29 mouse cellular contexts compared by ENCODE assay signal in the genomic region with DNA sequence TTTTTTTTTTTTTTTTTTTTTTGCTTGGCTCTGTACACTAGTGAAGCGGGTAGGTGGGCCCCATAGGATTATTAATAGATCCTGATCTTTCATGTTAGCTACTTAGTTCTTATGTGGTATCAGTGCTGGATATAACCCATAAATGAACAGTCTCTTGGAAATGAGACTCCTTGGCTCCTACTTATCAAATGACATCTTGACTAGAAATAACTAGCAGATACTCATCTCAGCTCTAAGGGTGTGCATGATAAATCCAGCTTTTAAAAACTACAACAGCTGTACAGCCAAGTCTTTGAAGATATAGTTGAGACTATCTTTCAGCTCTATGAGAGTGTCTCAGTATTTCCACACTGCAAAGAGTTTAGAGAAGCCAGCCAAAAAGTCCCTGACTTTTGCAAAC. TPM values are rescaled to one million over a fixed set of nuclear protein-coding genes. Genes with fewer than 3 reads are reported as not detected.
A peak's percentile ranks its signal among the peaks of the same experiment; 100 is the strongest.
DNase-seq lines count a peak whose midpoint lies in the region; ATAC-seq and TF ChIP-seq lines count a peak whose summit lies in the region.
"Had no signal": no experiment of that assay in that cellular context is flagged by ENCODE, and none has a peak within 500 bp of the region (broad histone marks: within the 10 kb centered on the region; RNA-seq: fewer than 3 reads in every experiment).

No protein-coding gene starts in this region.

- 62% methylated on average over 1 of the region's 1 CpGs for WGBS in lung, embryonic 14.5 days
- 50% methylated on average over 1 of the region's 1 CpGs for WGBS in lung, embryonic 16.5 days

- no peaks in the 10 kb centered on the region for H3K36me3 ChIP-seq in lung, embryonic 14.5 days (ENCODE audit: insufficient read depth)
- H3K36me3 ChIP-seq in lung, embryonic 16.5 days (ENCODE audit: control insufficient read depth, insufficient read depth, low read length): no peaks in the 10 kb centered on the region
- H3K36me3 ChIP-seq: embryonic facial prominence, embryonic 12.5 days; embryonic facial prominence, embryonic 15.5 days; forebrain, embryonic 10.5 days; forebrain, embryonic 12.5 days; G1E had no signal

- ATAC-seq in lung, embryonic 14.5 days (ENCODE audit: insufficient read depth): peak; percentile 84
- peak; percentile 92 for ATAC-seq in lung, embryonic 16.5 days (ENCODE audit: low read depth)
- ATAC-seq in CD4-positive, CD25-positive, alpha-beta regulatory T cell, adult 4 months: peak; percentile 22
- ATAC-seq: activated CD4-positive, CD25-positive, alpha-beta regulatory T cell, adult 4 months; forebrain, embryonic 14.5 days; forebrain, embryonic 16.5 days; Patski had no signal

- DNase-seq in lung, embryonic 14.5 days: peak; percentile 67
- DNase-seq in lung, postnatal 36 days: no peak
- DNase-seq in lung, postnatal 4 days: no peak
- peak; percentile 28 for DNase-seq in induced T-regulatory cell, adult 2 months (ENCODE audit: low read depth)
- DNase-seq in spleen, postnatal 36 days (ENCODE audit: low spot score in 2 of 2): no peak
- DNase-seq in ovary, adult 18-20 months (ENCODE audit: low spot score): no peak
- DNase-seq: adrenal gland, adult 8-10 months; adrenal gland, postnatal 25 days; cerebellum, adult 11 months; cerebellum, adult 18-20 months; cerebellum, adult 8-10 months; cerebellum, adult 9-11 months; cerebellum, postnatal 14 days; cerebellum, postnatal 36 days; embryo, embryonic 11 days had no signal

- no peaks in the 10 kb centered on the region for H3K27me3 ChIP-seq in lung, embryonic 14.5 days (ENCODE audit: insufficient read depth, low read length)
- H3K27me3 ChIP-seq in lung, embryonic 16.5 days (ENCODE audit: control insufficient read depth, insufficient read depth, low read depth, low read length): no peaks in the 10 kb centered on the region
- H3K27me3 ChIP-seq: CH12.LX; embryonic facial prominence, embryonic 12.5 days; embryonic facial prominence, embryonic 15.5 days; forebrain, embryonic 12.5 days; Patski had no signal

- no peaks in the 10 kb centered on the region for H3K4me1 ChIP-seq in lung, embryonic 14.5 days (ENCODE audit: insufficient read depth)
- H3K4me1 ChIP-seq in lung, embryonic 16.5 days (replicated peaks; ENCODE audit: control insufficient read depth, insufficient read depth, low read length): no peaks in the 10 kb centered on the region
- H3K4me1 ChIP-seq: embryonic facial prominence, embryonic 12.5 days; embryonic facial prominence, embryonic 15.5 days; forebrain, embryonic 10.5 days; forebrain, embryonic 12.5 days had no signal

- no peak overlapping the region for H3K4me2 ChIP-seq in lung, embryonic 14.5 days
- H3K4me2 ChIP-seq in lung, embryonic 16.5 days (ENCODE audit: low read depth, low read length): no peak overlapping the region
- H3K4me2 ChIP-seq: embryonic facial prominence, embryonic 12.5 days; embryonic facial prominence, embryonic 15.5 days; forebrain, embryonic 12.5 days had no signal

- no peak overlapping the region for H3K4me3 ChIP-seq in lung, embryonic 14.5 days (ENCODE audit: low read depth, low read length)
- no peak overlapping the region for H3K4me3 ChIP-seq in lung, embryonic 16.5 days (ENCODE audit: low read length)
- H3K4me3 ChIP-seq: embryonic facial prominence, embryonic 12.5 days; embryonic facial prominence, embryonic 15.5 days; erythroblast, embryonic 14.5 days; forebrain, embryonic 10.5 days; forebrain, embryonic 12.5 days had no signal

- H3K27ac ChIP-seq in lung, embryonic 14.5 days (ENCODE audit: low read depth): no peak overlapping the region
- H3K27ac ChIP-seq in lung, embryonic 16.5 days (ENCODE audit: low read length): no peak overlapping the region
- H3K27ac ChIP-seq: embryonic facial prominence, embryonic 12.5 days; embryonic facial prominence, embryonic 15.5 days; forebrain, embryonic 10.5 days; forebrain, embryonic 12.5 days had no signal

- no peak overlapping the region for H3K9ac ChIP-seq in lung, embryonic 14.5 days
- no peak overlapping the region for H3K9ac ChIP-seq in lung, embryonic 16.5 days (ENCODE audit: low read length)
- H3K9ac ChIP-seq: embryonic facial prominence, embryonic 12.5 days; embryonic facial prominence, embryonic 15.5 days; forebrain, embryonic 12.5 days had no signal

- no peaks in the 10 kb centered on the region for H3K9me3 ChIP-seq in lung, embryonic 14.5 days (ENCODE audit: low read depth, low read length)
- no peaks in the 10 kb centered on the region for H3K9me3 ChIP-seq in lung, embryonic 16.5 days (ENCODE audit: control insufficient read depth, low read length)
- H3K9me3 ChIP-seq: embryonic facial prominence, embryonic 12.5 days; embryonic facial prominence, embryonic 15.5 days; forebrain, embryonic 10.5 days; forebrain, embryonic 12.5 days; G1E had no signal

- no peak for TF ChIP-seq CTCF in lung, embryonic 14.5 days (IDR thresholded peaks at IDR 0.05; ENCODE audit: low read depth)

RNA-seq across cellular contexts. Expression of gene Ptger2, which starts 21.2 kb away (rescaled TPM):
- 2.8 TPM in 2 replicates for polyA plus RNA-seq in lung, embryonic 14.5 days (2014; fragmentation: Nextera tagmentation; extraction: Ambion mirVana)
- polyA plus RNA-seq in lung, embryonic 16.5 days (2015; fragmentation: Nextera tagmentation; extraction: Ambion mirVana): 5.2 and 5.3 TPM in 2 replicates
- polyA plus RNA-seq in CD4-positive, CD25-positive, alpha-beta regulatory T cell, adult 4 months (2017; shearing (Covaris generic)): 10 to 100 TPM; 53.3 to 78.7 TPM
- polyA plus RNA-seq: C2C12; forebrain, embryonic 10.5 days; G1E had no signal

Comparison
In these comparisons a context has a peak if more than half of its experiments do, and no peak if none do; other contexts are left out.
1. DNase-seq: peak in lung, embryonic 14.5 days (single experiment) and induced T-regulatory cell, adult 2 months (single experiment); none in lung, postnatal 36 days (single experiment), lung, postnatal 4 days (0 of 2), spleen, postnatal 36 days (0 of 2) and ovary, adult 18-20 months (single experiment).
2. ATAC-seq: peak in every context shown above with its lines; median percentile 92 in lung, embryonic 16.5 days; 84 in lung, embryonic 14.5 days; 22 in CD4-positive, CD25-positive, alpha-beta regulatory T cell, adult 4 months.